16 mouse cellular contexts compared by ENCODE assay signal in the genomic region with DNA sequence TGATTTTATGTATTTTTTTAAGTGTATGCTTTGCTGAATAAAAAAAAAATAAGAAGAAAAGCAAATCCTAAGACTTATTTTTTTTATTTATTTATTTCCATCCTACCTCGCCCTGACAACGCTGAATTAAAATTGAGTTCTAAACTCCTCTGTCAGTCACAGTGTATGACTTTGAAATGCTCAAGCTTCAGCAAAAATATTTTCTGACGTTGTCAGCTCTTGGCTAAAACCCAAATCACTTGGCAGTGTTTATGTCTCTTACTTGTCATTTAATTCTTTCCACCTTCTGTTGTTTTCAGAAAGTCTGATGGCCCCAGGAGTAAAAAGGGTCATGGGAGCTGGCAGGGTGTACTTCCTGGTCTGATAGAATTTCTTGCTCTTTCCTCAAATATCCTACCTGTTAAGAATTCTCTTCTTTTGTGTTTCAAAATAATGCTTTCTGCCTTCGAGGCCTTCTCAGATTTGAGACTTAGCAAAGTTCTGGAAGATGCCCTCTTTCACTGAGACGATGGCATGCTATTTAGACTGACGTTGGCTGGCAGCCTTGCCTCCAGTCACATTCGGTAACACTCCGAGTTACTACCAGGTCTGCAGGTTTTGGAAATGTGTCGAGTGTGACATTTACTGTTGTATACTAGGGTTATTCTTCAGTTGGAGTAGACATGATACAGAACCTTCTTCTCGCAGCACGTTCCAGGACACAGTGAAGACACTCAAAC.
A peak's percentile ranks its signal among the peaks of the same experiment; 100 is the strongest.
DNase-seq lines count a peak whose midpoint lies in the region; ATAC-seq and TF ChIP-seq lines count a peak whose summit lies in the region.
"Had no signal": no experiment of that assay in that cellular context is flagged by ENCODE, and none has a peak within 500 bp of the region (broad histone marks: within the 10 kb centered on the region; RNA-seq: fewer than 3 reads in every experiment).

No protein-coding gene starts in this region.

- no peaks in the 10 kb centered on the region for H3K27me3 ChIP-seq in lung, embryonic 14.5 days (ENCODE audit: insufficient read depth, low read length)
- H3K27me3 ChIP-seq in lung, postnatal 0 days (replicated peaks; ENCODE audit: insufficient read depth, low read length), result no peaks in the 10 kb centered on the region
- no peaks in the 10 kb centered on the region for H3K27me3 ChIP-seq in limb, embryonic 14.5 days (ENCODE audit: control insufficient read depth, insufficient read depth, low read length)
- H3K27me3 ChIP-seq in hindbrain, embryonic 10.5 days (ENCODE audit: insufficient read depth, poor library complexity, severe bottlenecking), result no peaks in the 10 kb centered on the region
- H3K27me3 ChIP-seq: forebrain, embryonic 12.5 days; kidney, embryonic 15.5 days had no signal

- TF ChIP-seq CTCF in gastrocnemius, adult 2 months (IDR thresholded peaks at IDR 0.05), result no peak
- TF ChIP-seq CTCF in lung, embryonic 14.5 days (IDR thresholded peaks at IDR 0.05; ENCODE audit: low read depth), result no peak
- no peak for TF ChIP-seq CTCF in lung, postnatal 0 days (IDR thresholded peaks at IDR 0.05)

- no peaks in the 10 kb centered on the region for H3K36me3 ChIP-seq in lung, embryonic 14.5 days (ENCODE audit: insufficient read depth)
- H3K36me3 ChIP-seq in lung, postnatal 0 days (ENCODE audit: insufficient read depth, low read length), result no peaks in the 10 kb centered on the region
- H3K36me3 ChIP-seq in limb, embryonic 14.5 days (ENCODE audit: control insufficient read depth, insufficient read depth, low read length), result no peaks in the 10 kb centered on the region
- no peaks in the 10 kb centered on the region for H3K36me3 ChIP-seq in hindbrain, embryonic 10.5 days
- H3K36me3 ChIP-seq: forebrain, embryonic 12.5 days; G1E; kidney, embryonic 15.5 days had no signal

- no peaks in the 10 kb centered on the region for H3K9me3 ChIP-seq in lung, embryonic 14.5 days (ENCODE audit: low read depth, low read length)
- H3K9me3 ChIP-seq in lung, postnatal 0 days (ENCODE audit: low read length), result no peaks in the 10 kb centered on the region
- H3K9me3 ChIP-seq in limb, embryonic 14.5 days (ENCODE audit: control insufficient read depth, low read length), result no peaks in the 10 kb centered on the region
- no peaks in the 10 kb centered on the region for H3K9me3 ChIP-seq in hindbrain, embryonic 10.5 days
- H3K9me3 ChIP-seq: forebrain, embryonic 12.5 days; G1E; kidney, embryonic 15.5 days had no signal

- H3K9ac ChIP-seq in lung, embryonic 14.5 days, result no peak overlapping the region
- no peak overlapping the region for H3K9ac ChIP-seq in lung, postnatal 0 days (replicated peaks; ENCODE audit: low read depth)
- no peak overlapping the region for H3K9ac ChIP-seq in limb, embryonic 14.5 days (ENCODE audit: low read depth, low read length, severe bottlenecking)
- H3K9ac ChIP-seq: forebrain, embryonic 12.5 days; kidney, embryonic 15.5 days had no signal

- ATAC-seq in lung, embryonic 14.5 days (ENCODE audit: insufficient read depth), result no peak
- ATAC-seq in lung, postnatal 0 days, result no peak
- no peak for ATAC-seq in limb, embryonic 14.5 days (ENCODE audit: low FRiP score, low read depth)
- ATAC-seq: hindbrain, postnatal 0 days had no signal

- intact Hi-C loops in gastrocnemius, adult 2 months (cut with DNase I), result no loop called here
- intact Hi-C loops in gastrocnemius, postnatal 36 days (cut with DNase I), result no loop called here

- no peak for TF ChIP-seq POLR2A in limb, embryonic 14.5 days (IDR thresholded peaks at IDR 0.05; ENCODE audit: borderline replicate concordance, extremely low read depth, insufficient read depth, insufficient read length)

- TF ChIP-seq EP300 in lung, postnatal 0 days (IDR thresholded peaks at IDR 0.05), result no peak

- no peak overlapping the region for H3K4me3 ChIP-seq in gastrocnemius, adult 2 months
- no peak overlapping the region for H3K4me3 ChIP-seq in lung, embryonic 14.5 days (ENCODE audit: low read depth, low read length)
- H3K4me3 ChIP-seq in lung, postnatal 0 days (ENCODE audit: low read depth, low read length), result no peak overlapping the region
- H3K4me3 ChIP-seq in limb, embryonic 14.5 days (replicated peaks; ENCODE audit: low read length), result no peak overlapping the region
- no peak overlapping the region for H3K4me3 ChIP-seq in hindbrain, embryonic 10.5 days
- H3K4me3 ChIP-seq: forebrain, embryonic 12.5 days; kidney, embryonic 15.5 days had no signal

- H3K4me2 ChIP-seq in lung, embryonic 14.5 days, result no peak overlapping the region
- no peak overlapping the region for H3K4me2 ChIP-seq in lung, postnatal 0 days (replicated peaks; ENCODE audit: low read depth, low read length)
- H3K4me2 ChIP-seq in limb, embryonic 14.5 days (replicated peaks; ENCODE audit: low read depth, low read length, severe bottlenecking), result no peak overlapping the region
- H3K4me2 ChIP-seq: forebrain, embryonic 12.5 days; kidney, embryonic 15.5 days had no signal

- DNase-seq in gastrocnemius, adult 2 months, result no peak
- DNase-seq in gastrocnemius, postnatal 36 days, result no peak
- peak; percentile 69 for DNase-seq in lung, embryonic 14.5 days
- no peak for DNase-seq in lung, postnatal 0 days (ENCODE audit: low spot score)
- peak; percentile 57 for DNase-seq in adipocyte (ENCODE audit: low spot score)
- DNase-seq in limb, embryonic 14.5 days (ENCODE audit: low spot score), result peak; percentile 54
- no peak for DNase-seq in hindbrain, embryonic 10.5 days (ENCODE audit: low spot score)
- DNase-seq: adrenal gland, postnatal 14 days; cerebellum, adult 2 months; lung, adult 2 months; right cerebral cortex, adult 18-20 months; thymus, adult 2 months had no signal

- WGBS in lung, embryonic 14.5 days, result 57% methylated on average over 11 of the region's 11 CpGs
- WGBS in lung, postnatal 0 days, result 57% methylated on average over 11 of the region's 11 CpGs
- 71% methylated on average over 11 of the region's 11 CpGs for WGBS in limb, embryonic 14.5 days
- WGBS in hindbrain, embryonic 10.5 days, result 83% methylated on average over 11 of the region's 11 CpGs

- peak overlapping the region; percentile 9; the same call in 1 of the 2 replicates for H3K27ac ChIP-seq in gastrocnemius, adult 2 months
- H3K27ac ChIP-seq in lung, embryonic 14.5 days (ENCODE audit: low read depth), result no peak overlapping the region; the same call in 1 of the 2 replicates
- H3K27ac ChIP-seq in lung, postnatal 0 days (ENCODE audit: low read length), result no peak overlapping the region
- no peak overlapping the region for H3K27ac ChIP-seq in limb, embryonic 14.5 days (replicated peaks; ENCODE audit: low read depth, low read length)
- no peak overlapping the region for H3K27ac ChIP-seq in hindbrain, embryonic 10.5 days
- H3K27ac ChIP-seq: forebrain, embryonic 12.5 days; hindbrain, postnatal 0 days had no signal

- H3K4me1 ChIP-seq in lung, embryonic 14.5 days (ENCODE audit: insufficient read depth), result peaks cover 12% of the 10 kb centered on the region
- no peaks in the 10 kb centered on the region; the same call in 1 of the 2 replicates for H3K4me1 ChIP-seq in lung, postnatal 0 days (ENCODE audit: insufficient read depth, low read depth, low read length)
- H3K4me1 ChIP-seq in limb, embryonic 14.5 days (ENCODE audit: control insufficient read depth, insufficient read depth, low read length), result peaks cover 13% of the 10 kb centered on the region; the same call in 1 of the 2 replicates
- H3K4me1 ChIP-seq in hindbrain, embryonic 10.5 days (replicated peaks), result 0 out of 2 replicates have a peak, but pooled peaks cover 7% of the 10 kb centered on the region
- H3K4me1 ChIP-seq: forebrain, embryonic 12.5 days had no signal

Comparison
In these comparisons a context has a peak if more than half of its experiments do, and no peak if none do; other contexts are left out.
1. DNase-seq: peak in lung, embryonic 14.5 days (single experiment), adipocyte (single experiment) and limb, embryonic 14.5 days (single experiment); none in gastrocnemius, adult 2 months (single experiment), gastrocnemius, postnatal 36 days (0 of 2), lung, postnatal 0 days (single experiment) and hindbrain, embryonic 10.5 days (single experiment).